Mouse (Mus musculus) stomach, embryonic 16.5 days (tissue): ENCODE measurements around the gene Fmo9. TPM values are rescaled to one million over a fixed set of nuclear protein-coding genes. Genes with fewer than 3 reads are reported as not detected.

Source experiments
- microRNA-seq: library from miRNA; unstranded; fragments of <30 nt; microRNA quantifications from one replicate; pipeline ENCODE4, GENCODE M21; 2016
- polyA plus RNA-seq: library from polyadenylated mRNA; unstranded; fragments of >200 nt; fragmentation: Nextera tagmentation; extraction: Ambion mirVana; gene quantifications from 2 replicates; pipeline ENCODE4 v1.2.1, GENCODE M21; 2015

Gene Fmo9
- polyA plus RNA-seq, 1 experiment from 2014 or later: not detected

Small RNA genes within 50 kb of the gene (microRNA-seq; reads per million reads assigned to microRNA genes)
- gene Gm22992: not detected

Other genes with a start within 250 kb of the Fmo9 start
- gene Gm4846, start 184.3 kb downstream of the Fmo9 start, polyA plus RNA-seq: not detected in 2 replicates
- not detected in 2 replicates for gene Gm4847, start 34.2 kb downstream of the Fmo9 start, polyA plus RNA-seq